Mouse (Mus musculus): ENCODE results near the gene Lcn4.

Lcn4 gene

GRCm38 (mm10) chr2:26671182-26671581 is at the start of gene Lcn4:
Gene Lcn4 (minus strand): TSS chr2:26671282.
- no peak for DNase-seq

GRCm38 (mm10) chr2:26686171-26686675 is 15.1 kb upstream of the Lcn4 start:
- no peak for DNase-seq

GRCm38 (mm10) chr2:26668746-26669145 is 2.3 kb downstream of the Lcn4 start:
- DNase-seq, result no peak

- peak in 1 of 2 experiments; percentile 60 for DNase-seq
Observed at GRCm38 (mm10) chr2:26663551-26663950, 7.5 kb downstream of the Lcn4 start.

GRCm38 (mm10) chr2:26663112-26663511 is 8.0 kb downstream of the Lcn4 start:
- no peak for DNase-seq

- no peak for DNase-seq
Observed at GRCm38 (mm10) chr2:26662509-26662882, 8.6 kb downstream of the Lcn4 start.

GRCm38 (mm10) chr2:26661768-26662508 is 9.1 kb downstream of the Lcn4 start:
- no peak for DNase-seq

- DNase-seq, result no peak
Observed at GRCm38 (mm10) chr2:26661143-26661752, 9.8 kb downstream of the Lcn4 start.

GRCm38 (mm10) chr2:26657426-26657825 is 13.7 kb downstream of the Lcn4 start:
- DNase-seq, result no peak

- DNase-seq, result no peak
Observed at GRCm38 (mm10) chr2:26654687-26655086, 16.4 kb downstream of the Lcn4 start.

- DNase-seq, result peak; percentile 60 to 64
Observed at GRCm38 (mm10) chr2:26646643-26647293, 24.3 kb downstream of the Lcn4 start.

GRCm38 (mm10) chr2:26643942-26644341 is 27.1 kb downstream of the Lcn4 start:
- peak in 1 of 2 experiments; percentile 54 for DNase-seq

- no peak for DNase-seq
Observed at GRCm38 (mm10) chr2:26641006-26641647, 30.0 kb downstream of the Lcn4 start.

GRCm38 (mm10) chr2:26639838-26640830 is 30.9 kb downstream of the Lcn4 start:
- DNase-seq, result peak; percentile 86 to 98

GRCm38 (mm10) chr2:26639083-26639482 is 32.0 kb downstream of the Lcn4 start:
- DNase-seq, result peak; percentile 41 to 44

- no peak for DNase-seq
Observed at GRCm38 (mm10) chr2:26638572-26638971, 32.5 kb downstream of the Lcn4 start.

GRCm38 (mm10) chr2:26638039-26638438 is 33.0 kb downstream of the Lcn4 start:
- no peak for DNase-seq

- no peak for DNase-seq
Observed at GRCm38 (mm10) chr2:26637316-26637932, 33.7 kb downstream of the Lcn4 start.

GRCm38 (mm10) chr2:26636325-26636635 is 34.8 kb downstream of the Lcn4 start:
- no peak for DNase-seq

- no peak for DNase-seq
Observed at GRCm38 (mm10) chr2:26635489-26636324, 35.4 kb downstream of the Lcn4 start.

All from spleen, adult 18-20 months (tissue).